Comparison of ENCODE assay signal across 13 mouse cellular contexts in genomic region chr1:35889731-35890499, GRCm38 (mm10).
A peak's percentile ranks its signal among the peaks of the same experiment; 100 is the strongest.
DNase-seq lines count a peak whose midpoint lies in the region; ATAC-seq lines count a peak whose summit lies in the region.
"Had no signal": no experiment of that assay in that cellular context is flagged by ENCODE, and none has a peak within 500 bp of the region (broad histone marks: within the 10 kb centered on the region; RNA-seq: fewer than 3 reads in every experiment).

No protein-coding gene starts in this region.

- peaks cover 10% of the 10 kb centered on the region; the same call in 1 of the 2 replicates for H3K4me1 ChIP-seq in kidney, embryonic 16.5 days (ENCODE audit: insufficient read depth, low read length)
- peaks cover 10% of the 10 kb centered on the region for H3K4me1 ChIP-seq in limb, embryonic 10.5 days
- H3K4me1 ChIP-seq: intestine, embryonic 15.5 days; neural tube, embryonic 12.5 days had no signal

- H3K4me2 ChIP-seq in kidney, embryonic 16.5 days (replicated peaks; ENCODE audit: low read depth, low read length), result no peak overlapping the region
- H3K4me2 ChIP-seq: heart, embryonic 15.5 days; intestine, embryonic 15.5 days; neural tube, embryonic 12.5 days had no signal

- H3K4me3 ChIP-seq in kidney, embryonic 16.5 days (ENCODE audit: low read length), result no peak overlapping the region
- no peak overlapping the region for H3K4me3 ChIP-seq in limb, embryonic 10.5 days
- H3K4me3 ChIP-seq: gastrocnemius, adult 2 months; heart, embryonic 15.5 days; intestine, embryonic 15.5 days; layer of hippocampus, adult 2 months; neural tube, embryonic 12.5 days had no signal

- no peaks in the 10 kb centered on the region for H3K36me3 ChIP-seq in kidney, embryonic 16.5 days (ENCODE audit: insufficient read depth, low read length)
- no peaks in the 10 kb centered on the region for H3K36me3 ChIP-seq in limb, embryonic 10.5 days
- H3K36me3 ChIP-seq: heart, embryonic 15.5 days; intestine, embryonic 15.5 days; neural tube, embryonic 12.5 days had no signal

- no peak for DNase-seq in kidney, adult 8-10 months
- DNase-seq in thymus, postnatal 0 days (ENCODE audit: low spot score), result peak; percentile 22
- no peak for DNase-seq in frontal cortex, postnatal 36 days (ENCODE audit: low spot score in 2 of 2)
- DNase-seq in limb, embryonic 10.5 days (ENCODE audit: low spot score), result no peak
- DNase-seq: gastrocnemius, adult 2 months; right cerebral cortex, adult 18-20 months had no signal

- ATAC-seq in kidney, embryonic 16.5 days (ENCODE audit: low FRiP score, low TSS enrichment), result 0 out of 2 replicates have a peak, but pooled peaks have one; percentile 34
- peak; percentile 90 for ATAC-seq in CD4-positive, CD25-positive, alpha-beta regulatory T cell, adult 4 months
- peak; percentile 90 for ATAC-seq in activated CD4-positive, CD25-positive, alpha-beta regulatory T cell, adult 4 months
- ATAC-seq: intestine, embryonic 15.5 days had no signal

- WGBS in kidney, embryonic 16.5 days, result 28% methylated on average over 19 of the region's 19 CpGs
- whole genome bisulfite sequencing in limb, embryonic 10.5 days, result 76% methylated on average over 19 of the region's 19 CpGs

- H3K27me3 ChIP-seq in kidney, embryonic 16.5 days (ENCODE audit: insufficient read depth, low read length), result no peaks in the 10 kb centered on the region
- no peaks in the 10 kb centered on the region for H3K27me3 ChIP-seq in limb, embryonic 10.5 days (ENCODE audit: low read depth, poor library complexity, severe bottlenecking)
- H3K27me3 ChIP-seq: heart, embryonic 15.5 days; intestine, embryonic 15.5 days; neural tube, embryonic 12.5 days had no signal

- peaks cover 12% of the 10 kb centered on the region for H3K9me3 ChIP-seq in kidney, embryonic 16.5 days (ENCODE audit: low read length)
- no peaks in the 10 kb centered on the region for H3K9me3 ChIP-seq in limb, embryonic 10.5 days (replicated peaks)
- H3K9me3 ChIP-seq: intestine, embryonic 15.5 days had no signal

- no peak overlapping the region for H3K27ac ChIP-seq in kidney, embryonic 16.5 days (ENCODE audit: low read length)
- H3K27ac ChIP-seq in limb, embryonic 10.5 days, result no peak overlapping the region
- H3K27ac ChIP-seq: gastrocnemius, adult 2 months; heart, embryonic 15.5 days; intestine, embryonic 15.5 days; layer of hippocampus, adult 2 months; neural tube, embryonic 12.5 days had no signal

- no peak overlapping the region for H3K9ac ChIP-seq in kidney, embryonic 16.5 days (replicated peaks; ENCODE audit: low read length)
- H3K9ac ChIP-seq: heart, embryonic 15.5 days; intestine, embryonic 15.5 days; neural tube, embryonic 12.5 days had no signal

Comparison
In these comparisons a context has a peak if more than half of its experiments do, and no peak if none do; other contexts are left out.
1. ATAC-seq: peak in every context shown above with its lines; median percentile 90 in CD4-positive, CD25-positive, alpha-beta regulatory T cell, adult 4 months; 90 in activated CD4-positive, CD25-positive, alpha-beta regulatory T cell, adult 4 months; 34 in kidney, embryonic 16.5 days.